Mouse (Mus musculus): ENCODE results near the gene Fut8. TPM values are rescaled to one million over a fixed set of nuclear protein-coding genes. Genes with fewer than 3 reads are reported as not detected.

Fut8 gene
- polyA plus RNA-seq, 1 experiment from 2014 or later, result 24.5 TPM

GRCm38 (mm10) chr12:77483180-77483855 lies 245.4 kb downstream of the Fut8 start:
- no peak overlapping the region for H3K9ac ChIP-seq
- no peak overlapping the region for H3K4me3 ChIP-seq
- H3K4me2 ChIP-seq, result no peak overlapping the region
- no peak for ATAC-seq (ENCODE audit: insufficient number of reproducible peaks, low FRiP score, low TSS enrichment, low read depth)
- H3K4me1 ChIP-seq, result no peaks in the 10 kb centered on the region
- WGBS, result 19% methylated on average over 9 of the region's 9 CpGs
- H3K27ac ChIP-seq, result no peak overlapping the region
- no peaks in the 10 kb centered on the region for H3K27me3 ChIP-seq
- H3K36me3 ChIP-seq, result no peaks in the 10 kb centered on the region
- H3K9me3 ChIP-seq, result no peaks in the 10 kb centered on the region

GRCm38 (mm10) chr12:77484761-77485160 lies 246.8 kb downstream of the Fut8 start:
- Histone ChIP-seq H3K4me3 (no peak overlapping the region), H3K4me2 (no peak overlapping the region), H3K9ac (no peak overlapping the region), H3K27ac (no peak overlapping the region), H3K9me3 (no peaks in the 10 kb centered on the region), H3K27me3 (no peaks in the 10 kb centered on the region), H3K4me1 (no peaks in the 10 kb centered on the region), H3K36me3 (no peaks in the 10 kb centered on the region)
- WGBS, result 74% methylated on average over 3 of the region's 3 CpGs
- no peak for ATAC-seq (ENCODE audit: insufficient number of reproducible peaks, low FRiP score, low TSS enrichment, low read depth)

- Histone ChIP-seq H3K27me3 (no peaks in the 10 kb centered on the region), H3K4me1 (no peaks in the 10 kb centered on the region), H3K9me3 (no peaks in the 10 kb centered on the region), H3K4me3 (no peak overlapping the region), H3K9ac (no peak overlapping the region), H3K4me2 (no peak overlapping the region), H3K27ac (no peak overlapping the region), H3K36me3 (no peaks in the 10 kb centered on the region)
- ATAC-seq (ENCODE audit: insufficient number of reproducible peaks, low FRiP score, low TSS enrichment, low read depth), result no peak
- WGBS, result 86% methylated on average over 3 of the region's 3 CpGs
Measured at GRCm38 (mm10) chr12:77491478-77491877, 253.6 kb downstream of the Fut8 start.

DNA sequence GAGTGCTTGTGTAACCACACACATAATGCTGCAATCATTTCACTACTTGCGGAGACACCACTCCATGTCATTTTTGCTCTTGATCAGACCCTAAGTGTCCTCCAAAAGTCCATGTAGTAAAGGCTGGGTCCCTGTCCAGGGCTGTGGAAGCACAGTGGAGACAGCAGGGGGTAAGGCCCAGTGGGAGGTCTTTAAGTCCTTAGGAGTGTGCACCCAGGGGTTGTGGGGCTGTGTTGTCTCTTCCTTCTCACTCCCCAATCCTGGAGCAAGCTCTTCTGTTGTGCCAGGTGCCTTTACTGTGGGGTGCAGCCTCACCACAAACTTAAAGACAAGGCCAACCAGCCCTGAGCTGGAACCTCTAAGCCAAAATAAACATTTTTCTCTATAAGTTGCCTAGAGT lies 257.9 kb downstream of the Fut8 start:
- Histone ChIP-seq H3K27ac (no peak overlapping the region), H3K27me3 (no peaks in the 10 kb centered on the region), H3K4me1 (no peaks in the 10 kb centered on the region), H3K9me3 (no peaks in the 10 kb centered on the region), H3K4me2 (no peak overlapping the region), H3K4me3 (no peak overlapping the region), H3K36me3 (no peaks in the 10 kb centered on the region), H3K9ac (no peak overlapping the region)
- ATAC-seq (ENCODE audit: insufficient number of reproducible peaks, low FRiP score, low TSS enrichment, low read depth), result no peak
- WGBS, result 98% methylated on average over 1 of the region's 1 CpGs

GRCm38 (mm10) chr12:77498153-77498552 lies 260.2 kb downstream of the Fut8 start:
- WGBS, result 61% methylated on average over 2 of the region's 2 CpGs
- ATAC-seq (ENCODE audit: insufficient number of reproducible peaks, low FRiP score, low TSS enrichment, low read depth), result no peak

GRCm38 (mm10) chr12:77500439-77501055 lies 262.6 kb downstream of the Fut8 start:
- WGBS, result 60% methylated on average over 5 of the region's 5 CpGs
- H3K36me3 ChIP-seq, result no peaks in the 10 kb centered on the region
- H3K4me3 ChIP-seq, result no peak overlapping the region
- H3K9me3 ChIP-seq, result no peaks in the 10 kb centered on the region
- no peak overlapping the region for H3K27ac ChIP-seq
- H3K4me1 ChIP-seq, result no peaks in the 10 kb centered on the region
- no peak overlapping the region for H3K9ac ChIP-seq
- no peaks in the 10 kb centered on the region for H3K27me3 ChIP-seq
- no peak for ATAC-seq (ENCODE audit: insufficient number of reproducible peaks, low FRiP score, low TSS enrichment, low read depth)
- H3K4me2 ChIP-seq, result no peak overlapping the region

More at GRCm38 (mm10) chr12:77498153-77498552, 260.2 kb downstream of the Fut8 start:
- Histone ChIP-seq H3K9me3 (no peaks in the 10 kb centered on the region), H3K36me3 (no peaks in the 10 kb centered on the region), H3K4me2 (no peak overlapping the region), H3K27me3 (no peaks in the 10 kb centered on the region), H3K4me1 (no peaks in the 10 kb centered on the region), H3K27ac (no peak overlapping the region), H3K9ac (no peak overlapping the region), H3K4me3 (no peak overlapping the region)

DNA sequence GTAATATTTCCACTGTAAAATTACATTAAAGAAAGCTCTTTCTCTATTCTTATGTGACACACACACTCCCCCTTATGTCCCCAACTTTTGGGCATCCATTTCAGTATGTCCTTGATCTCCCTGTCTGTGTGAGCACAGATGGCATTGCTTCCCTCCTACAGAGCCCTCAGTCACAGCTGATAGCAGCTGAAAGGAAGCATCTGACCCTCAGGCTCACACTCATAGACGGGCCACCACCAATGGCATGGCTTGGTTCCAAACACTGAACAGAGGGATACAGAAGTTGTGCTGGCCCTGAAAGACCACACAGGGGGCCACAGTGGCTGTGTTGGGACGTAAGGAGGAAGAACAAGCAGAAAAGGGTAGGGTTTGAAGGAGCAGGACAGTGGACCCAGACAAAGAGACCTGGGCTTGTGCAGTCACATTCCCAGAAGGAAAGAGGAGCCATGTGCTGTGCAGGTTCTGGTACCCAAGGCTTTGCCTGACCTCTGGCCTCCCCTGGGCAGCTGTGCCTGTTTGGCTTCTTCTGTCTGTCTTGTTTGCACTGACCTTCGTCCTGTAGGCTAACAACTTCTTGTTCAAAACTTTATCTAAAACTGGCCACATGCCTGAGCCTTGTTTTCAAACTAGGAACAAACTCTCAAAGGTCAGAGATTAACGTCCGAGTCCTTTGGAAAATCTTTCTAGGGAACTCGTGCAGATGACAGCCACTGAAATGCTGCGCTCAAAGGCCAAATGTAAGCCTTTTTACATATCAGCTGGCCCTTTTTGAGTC lies 263.7 kb downstream of the Fut8 start:
- no peaks in the 10 kb centered on the region for H3K4me1 ChIP-seq
- no peak overlapping the region for H3K9ac ChIP-seq
- no peaks in the 10 kb centered on the region for H3K36me3 ChIP-seq
- ATAC-seq (ENCODE audit: insufficient number of reproducible peaks, low FRiP score, low TSS enrichment, low read depth), result no peak
- 68% methylated on average over 7 of the region's 7 CpGs for WGBS
- H3K9me3 ChIP-seq, result no peaks in the 10 kb centered on the region
- no peak overlapping the region for H3K4me2 ChIP-seq
- H3K4me3 ChIP-seq, result no peak overlapping the region
- H3K27me3 ChIP-seq, result no peaks in the 10 kb centered on the region
- H3K27ac ChIP-seq, result no peak overlapping the region

- Histone ChIP-seq H3K27me3 (no peaks in the 10 kb centered on the region), H3K4me3 (no peak overlapping the region), H3K9me3 (no peaks in the 10 kb centered on the region), H3K4me1 (no peaks in the 10 kb centered on the region), H3K36me3 (no peaks in the 10 kb centered on the region), H3K9ac (no peak overlapping the region), H3K4me2 (no peak overlapping the region), H3K27ac (no peak overlapping the region)
- no peak for ATAC-seq (ENCODE audit: insufficient number of reproducible peaks, low FRiP score, low TSS enrichment, low read depth)
- WGBS, result 88% methylated on average over 3 of the region's 3 CpGs
Measured at GRCm38 (mm10) chr12:77502243-77502642, 264.3 kb downstream of the Fut8 start.

GRCm38 (mm10) chr12:77505431-77505830 lies 267.5 kb downstream of the Fut8 start:
- no peak overlapping the region for H3K9ac ChIP-seq

GRCm38 (mm10) chr12:77507770-77508169 lies 269.8 kb downstream of the Fut8 start:
- Histone ChIP-seq H3K9ac (no peak overlapping the region), H3K36me3 (no peaks in the 10 kb centered on the region), H3K27me3 (no peaks in the 10 kb centered on the region), H3K9me3 (no peaks in the 10 kb centered on the region), H3K4me2 (no peak overlapping the region), H3K4me3 (no peak overlapping the region), H3K4me1 (no peaks in the 10 kb centered on the region), H3K27ac (no peak overlapping the region)
- ATAC-seq (ENCODE audit: insufficient number of reproducible peaks, low FRiP score, low TSS enrichment, low read depth), result no peak
- WGBS, result 90% methylated on average over 24 of the region's 24 CpGs

More at GRCm38 (mm10) chr12:77505431-77505830, 267.5 kb downstream of the Fut8 start:
- no peaks in the 10 kb centered on the region for H3K4me1 ChIP-seq
- H3K27me3 ChIP-seq, result no peaks in the 10 kb centered on the region
- no peaks in the 10 kb centered on the region for H3K36me3 ChIP-seq
- ATAC-seq (ENCODE audit: insufficient number of reproducible peaks, low FRiP score, low TSS enrichment, low read depth), result no peak
- no peaks in the 10 kb centered on the region for H3K9me3 ChIP-seq
- WGBS, result 78% methylated on average over 2 of the region's 2 CpGs
- no peak overlapping the region for H3K4me3 ChIP-seq
- H3K27ac ChIP-seq, result no peak overlapping the region
- no peak overlapping the region for H3K4me2 ChIP-seq

DNA sequence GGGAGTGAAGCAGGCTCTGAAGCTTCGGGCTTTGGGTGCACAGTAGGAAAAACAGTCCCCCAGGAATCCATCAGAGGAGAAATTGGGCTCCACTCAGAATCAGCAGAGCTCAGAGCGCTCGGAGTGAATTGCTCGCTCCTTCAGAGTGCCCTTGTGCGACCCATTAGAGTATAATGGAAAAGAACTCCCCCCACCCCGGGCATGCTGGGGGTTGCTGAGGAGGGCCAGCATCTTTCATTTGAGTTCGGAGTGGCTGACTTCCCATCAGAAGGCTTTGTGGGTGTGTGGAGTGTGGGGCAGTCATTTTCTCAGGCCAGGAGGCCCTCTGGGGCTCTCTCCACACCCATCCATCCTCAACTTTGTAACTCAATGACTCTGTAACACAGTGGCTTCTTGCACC lies 272.8 kb downstream of the Fut8 start:
- Histone ChIP-seq H3K4me1 (no peaks in the 10 kb centered on the region), H3K4me2 (no peak overlapping the region), H3K9ac (no peak overlapping the region), H3K36me3 (no peaks in the 10 kb centered on the region), H3K9me3 (no peaks in the 10 kb centered on the region), H3K27me3 (no peaks in the 10 kb centered on the region), H3K27ac (no peak overlapping the region), H3K4me3 (no peak overlapping the region)
- no peak for ATAC-seq (ENCODE audit: insufficient number of reproducible peaks, low FRiP score, low TSS enrichment, low read depth)
- WGBS, result 94% methylated on average over 7 of the region's 7 CpGs

- no peaks in the 10 kb centered on the region for H3K27me3 ChIP-seq
Measured at GRCm38 (mm10) chr12:77511206-77511605, 273.3 kb downstream of the Fut8 start.

More at GRCm38 (mm10) chr12:77511206-77511605, 273.3 kb downstream of the Fut8 start:
- no peaks in the 10 kb centered on the region for H3K4me1 ChIP-seq
- H3K9me3 ChIP-seq, result no peaks in the 10 kb centered on the region
- no peaks in the 10 kb centered on the region for H3K36me3 ChIP-seq
- H3K9ac ChIP-seq, result no peak overlapping the region
- H3K4me2 ChIP-seq, result no peak overlapping the region
- no peak for ATAC-seq (ENCODE audit: insufficient number of reproducible peaks, low FRiP score, low TSS enrichment, low read depth)
- 78% methylated on average over 9 of the region's 9 CpGs for WGBS
- H3K4me3 ChIP-seq, result no peak overlapping the region
- H3K27ac ChIP-seq, result no peak overlapping the region

Measured in limb, embryonic 15.5 days (tissue).